Mouse (Mus musculus) ES-E14 (cell line): Measurements from ENCODE around the gene Mcrip1. TPM values are rescaled to one million over a fixed set of nuclear protein-coding genes. Genes with fewer than 3 reads are reported as not detected.

Experiments used
- DNase-seq: peaks from one replicate; pipeline ENCODE4 v3.0.0-alpha.2; 2013; ENCODE audit warnings: low read depth, low spot score
- H3K27ac ChIP-seq: 2 replicates; pipeline ENCODE4 v1.5.1; 2012; ENCODE audit warnings: low read depth, mild to moderate bottlenecking, low read length, moderate library complexity, mixed read lengths; ENCODE audit not compliant: poor library complexity, insufficient read depth, severe bottlenecking
- H3K36me3 ChIP-seq: 2 replicates; pipeline ENCODE4 v1.6.1; 2012; ENCODE audit warnings: mild to moderate bottlenecking, low read length, moderate library complexity, mixed read lengths; ENCODE audit not compliant: control insufficient read depth, poor library complexity, insufficient read depth, severe bottlenecking
- H3K4me1 ChIP-seq, 2 experiments: fragments of 150-350 bp in 1 of 2; sonication (generic) in 1 of 2; 2 replicates each; pipeline ENCODE4 v1.6.1; 2012; ENCODE audit warnings: low read length in 2 of 2, mild to moderate bottlenecking in 1 of 2, mixed read lengths in 1 of 2; ENCODE audit not compliant: control insufficient read depth in 2 of 2, insufficient read depth in 2 of 2, poor library complexity in 1 of 2
- H3K4me3 ChIP-seq, 2 experiments: fragments of 150-350 bp in 1 of 2; sonication (generic) in 1 of 2; 2 replicates each; pipeline ENCODE4 v1.5.1; 2012; ENCODE audit warnings: low read length in 2 of 2, low read depth in 1 of 2, mild to moderate bottlenecking in 1 of 2, mixed read lengths in 1 of 2; ENCODE audit not compliant: insufficient read depth in 1 of 2, poor library complexity in 1 of 2, severe bottlenecking in 1 of 2
- H3K9ac ChIP-seq: 2 replicates; pipeline ENCODE4 v1.6.1; 2012; ENCODE audit warnings: low read depth, mild to moderate bottlenecking, low read length, mixed read lengths; ENCODE audit not compliant: poor library complexity, insufficient read depth, severe bottlenecking
- H3K9me3 ChIP-seq: fragments of 150-350 bp; sonication (generic); 2 replicates; pipeline ENCODE4 v1.6.1; 2012; ENCODE audit warnings: low read depth, mild to moderate bottlenecking, low read length; ENCODE audit not compliant: control insufficient read depth, insufficient read depth
- CHD2 ChIP-seq: IDR thresholded peaks from 2 replicates; pipeline ENCODE4 v1.6.1; 2014; ENCODE audit warnings: mild to moderate bottlenecking, low read depth, low read length, inconsistent platforms
- HCFC1 ChIP-seq: IDR thresholded peaks from 2 replicates; pipeline ENCODE4 v1.6.1; 2012; ENCODE audit warnings: low read length, inconsistent platforms, borderline replicate concordance; ENCODE audit not compliant: insufficient read depth
- MAFK ChIP-seq: IDR thresholded peaks from 2 replicates; pipeline ENCODE4 v1.6.1; 2014; ENCODE audit warnings: mild to moderate bottlenecking, low read depth, low read length, inconsistent platforms; ENCODE audit not compliant: insufficient read depth
- ZC3H11A ChIP-seq: IDR thresholded peaks from 2 replicates; pipeline ENCODE4 v1.6.1; 2012; ENCODE audit warnings: low read depth, mild to moderate bottlenecking, inconsistent platforms, low read length, borderline replicate concordance
- ZNF384 ChIP-seq: IDR thresholded peaks from 2 replicates; pipeline ENCODE4 v1.6.1; 2012; ENCODE audit warnings: low read depth, low read length, inconsistent platforms
- in situ Hi-C, 2 experiments: fragments of 600-800 bp; cut with MboI; formaldehyde crosslinking; loops; one replicate each; pipeline ENCODE4 v1.15.1; 2025; ENCODE audit warnings: low sequenced_read_pairs in 2 of 2, inconsistent platforms in 1 of 2; ENCODE audit not compliant: unreplicated experiment in 2 of 2
- total RNA-seq: library from RNA; depleted of rRNA; stranded (reverse); fragments of 300-350 nt; gene quantifications from 2 replicates; pipeline ENCODE4 v1.2.3, GENCODE M21; 2012

The Mcrip1 gene
- total RNA-seq, 1 experiment = 18.9 TPM

DNA sequence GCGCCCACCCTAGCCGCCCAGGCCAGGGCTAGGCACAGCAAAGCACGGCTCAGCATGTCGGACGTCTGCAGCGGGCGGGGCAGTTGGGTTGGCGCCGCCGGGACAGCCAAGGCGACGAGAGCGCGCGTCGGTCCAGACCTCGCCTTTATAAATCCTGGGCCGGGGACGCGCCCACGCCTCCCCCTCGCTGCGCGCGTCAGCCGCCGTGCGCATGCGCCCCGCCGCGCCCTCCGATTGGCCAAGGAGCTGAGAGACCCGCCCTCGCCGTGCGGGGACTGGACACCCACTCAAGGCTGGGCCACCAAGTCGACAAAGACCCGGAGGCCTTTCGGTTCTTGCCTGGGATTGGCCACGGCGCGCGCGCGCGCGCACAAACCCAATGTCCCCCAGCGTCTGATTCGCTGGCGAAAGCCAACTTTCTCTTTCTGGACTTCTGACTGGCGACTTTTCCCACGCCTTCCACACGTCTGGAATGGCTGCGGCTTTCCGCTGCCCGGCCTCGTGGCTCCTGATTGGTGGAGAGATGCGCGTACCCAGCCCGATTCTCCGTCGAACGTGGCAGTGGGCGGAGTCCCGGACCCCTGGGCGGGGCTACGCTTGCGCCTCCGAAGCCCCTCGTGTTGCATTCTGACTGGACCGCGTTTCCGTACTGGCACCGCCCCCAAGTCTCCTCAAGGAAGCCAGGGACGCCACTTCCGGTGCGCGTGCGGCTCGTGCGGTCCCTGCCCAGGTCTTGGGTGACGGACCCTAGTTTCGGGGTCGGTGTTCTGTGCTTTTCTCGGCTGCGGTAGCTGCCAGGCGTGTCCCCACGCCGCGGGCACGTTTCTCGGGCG is 23.4 kb upstream of the Mcrip1 start, which contains the start of gene P4hb:
P4hb (minus strand) TSS at position 502 of the 833 bp plus-strand sequence.
- Histone ChIP-seq H3K27ac (peak within 1 kb of the TSS; percentile 87), H3K4me1 (peaks cover 1 to 6% of the 10 kb centered on the region in 2 experiments; a peak in 2 of 4 replicates), H3K9me3 (no peaks in the 10 kb centered on the region), H3K4me3 (peak within 1 kb of the TSS; percentile 76 to 85), H3K9ac (peak within 1 kb of the TSS; percentile 93), H3K36me3 (peaks cover 31% of the 10 kb centered on the region)
- TF ChIP-seq ZC3H11A = no peak
- TF ChIP-seq CHD2 = peak; percentile 60
- no peak for TF ChIP-seq ZNF384
- no peak for TF ChIP-seq MAFK
- 0 out of 2 replicates have a peak, but pooled peaks have one; percentile 40 for TF ChIP-seq HCFC1
- DNase-seq = peak; percentile 98
- in situ Hi-C loops = no loop called here

DNA sequence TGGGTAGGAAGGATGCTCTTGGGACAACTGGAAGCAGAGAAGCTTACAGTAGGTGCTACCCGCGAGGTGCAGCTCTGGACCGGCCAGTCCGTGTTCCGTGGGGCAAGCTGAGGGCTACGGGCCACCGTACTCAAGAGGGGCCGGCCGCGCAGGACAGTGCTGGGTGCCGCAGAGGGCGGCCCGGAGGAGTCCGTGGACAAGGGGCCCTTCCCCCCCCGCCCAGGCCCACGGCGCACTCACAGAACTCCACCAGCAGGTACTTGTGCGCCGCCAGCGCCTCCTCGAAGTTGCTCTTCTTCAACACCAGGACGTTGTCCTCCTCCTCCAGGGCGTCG is 22.9 kb upstream of the Mcrip1 start:
- H3K9ac ChIP-seq = peak overlapping the region; percentile 87

DNA sequence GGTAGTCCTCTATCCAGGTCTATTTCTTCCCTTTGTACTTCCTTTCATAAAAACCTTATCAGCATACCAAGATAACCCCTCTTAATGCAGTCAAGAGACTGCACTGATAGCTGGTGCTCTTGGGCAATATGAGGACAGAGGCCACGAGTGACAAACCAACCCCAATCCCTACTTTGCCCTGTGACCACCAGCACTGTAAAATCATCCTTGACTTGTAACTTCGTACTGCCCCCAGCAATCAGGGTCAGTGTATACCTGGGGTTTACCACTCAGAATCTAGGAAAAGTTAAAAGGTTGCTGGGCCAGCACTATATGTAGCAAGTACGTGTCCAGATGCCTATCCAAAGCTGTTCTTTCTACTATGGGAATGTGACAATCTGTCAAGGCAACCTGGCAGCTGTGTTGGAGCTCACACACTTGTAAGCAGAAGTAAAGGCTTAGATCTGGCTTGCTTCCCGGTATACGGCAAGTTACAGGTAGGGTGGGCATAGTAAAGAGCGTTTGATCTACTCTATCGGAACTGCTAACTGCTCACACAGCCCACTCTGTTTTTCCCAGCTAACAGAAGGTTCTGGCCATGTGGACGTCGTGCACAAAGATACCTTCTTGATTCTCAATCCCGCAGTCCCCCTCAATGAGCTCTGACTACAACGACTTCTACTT is 22.4 kb upstream of the Mcrip1 start:
- Histone ChIP-seq H3K36me3 (peaks cover 34% of the 10 kb centered on the region), H3K9me3 (no peaks in the 10 kb centered on the region), H3K4me1 (peaks cover 1 to 5% of the 10 kb centered on the region in 2 experiments; a peak in 2 of 4 replicates), H3K4me3 (peak overlapping the region; percentile 76 to 85), H3K27ac (no peak overlapping the region), H3K9ac (peak overlapping the region; percentile 87)
- in situ Hi-C loops = no loop called here
- no peak for DNase-seq
- TF ChIP-seq CHD2 (no peak), ZNF384 (no peak), ZC3H11A (no peak), HCFC1 (no peak), MAFK (no peak)

More for the DNA sequence above, 22.9 kb upstream of the Mcrip1 start:
- Histone ChIP-seq H3K27ac (peak overlapping the region; percentile 55; the same call in 1 of the 2 replicates), H3K36me3 (peaks cover 31% of the 10 kb centered on the region), H3K4me3 (peak overlapping the region; percentile 76 to 85), H3K4me1 (peaks cover 1 to 5% of the 10 kb centered on the region in 2 experiments; a peak in 2 of 4 replicates), H3K9me3 (no peaks in the 10 kb centered on the region)
- no peak for DNase-seq
- TF ChIP-seq HCFC1 = no peak
- no peak for TF ChIP-seq MAFK
- no peak for TF ChIP-seq ZNF384
- TF ChIP-seq CHD2 = no peak
- no peak for TF ChIP-seq ZC3H11A
- in situ Hi-C loops = no loop called here

DNA sequence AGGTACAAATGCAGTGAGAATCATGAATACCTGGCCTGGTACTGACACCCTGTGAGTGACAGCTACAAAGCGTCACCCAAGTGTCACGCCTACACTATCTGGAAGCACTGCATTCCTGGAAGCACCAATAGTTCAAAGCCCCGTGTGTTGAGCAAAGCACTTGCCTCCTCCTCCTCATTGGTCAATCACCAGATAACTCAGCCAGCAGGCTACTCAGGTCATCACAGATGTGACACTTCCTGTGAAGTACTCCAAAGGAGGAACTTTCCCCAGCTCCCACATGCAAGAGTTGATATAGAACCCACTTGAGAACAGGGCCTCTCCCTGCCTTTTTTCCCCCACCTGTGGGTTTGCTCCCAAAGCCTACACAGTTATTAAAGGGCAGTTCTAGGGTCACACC is 21.6 kb upstream of the Mcrip1 start:
- H3K9me3 ChIP-seq = no peaks in the 10 kb centered on the region
- in situ Hi-C loops = no loop called here
- H3K9ac ChIP-seq = peak overlapping the region; percentile 87; the same call in 1 of the 2 replicates
- no peak overlapping the region for H3K27ac ChIP-seq
- DNase-seq = no peak
- TF ChIP-seq CHD2 = no peak
- TF ChIP-seq HCFC1 = no peak
- no peak for TF ChIP-seq MAFK
- no peak for TF ChIP-seq ZC3H11A
- TF ChIP-seq ZNF384 = no peak
- H3K4me1 ChIP-seq = peaks cover 1 to 5% of the 10 kb centered on the region in 2 experiments; a peak in 2 of 4 replicates
- peak overlapping the region in 1 of 2 experiments; percentile 85; a peak in 1 of 4 replicates for H3K4me3 ChIP-seq
- H3K36me3 ChIP-seq = peaks cover 39% of the 10 kb centered on the region
